Mouse (Mus musculus) lung, adult 2 months (tissue): Measurements from ENCODE around the gene Pip5k1b. TPM values are rescaled to one million over a fixed set of nuclear protein-coding genes. Genes with fewer than 3 reads are reported as not detected.

Source experiments
- DNase-seq: peaks from one replicate; pipeline ENCODE4 v3.0.0; 2022
- H3K4me1 ChIP-seq: fragments of 200-500 bp; 2 replicates; pipeline ENCODE4 v1.6.1; 2011; ENCODE audit warnings: low read length; ENCODE audit not compliant: control insufficient read depth, insufficient read depth
- H3K4me3 ChIP-seq: fragments of 200-500 bp; replicated peaks from 2 replicates; pipeline ENCODE3; 2011; ENCODE audit warnings: low read depth, mild to moderate bottlenecking, control low read depth, low read length; ENCODE audit errors: extremely low read depth
- CTCF ChIP-seq: fragments of 200-500 bp; IDR thresholded peaks from 2 replicates; pipeline ENCODE4 v1.5.1; 2011; ENCODE audit warnings: mild to moderate bottlenecking, low read length, control low read depth; ENCODE audit not compliant: insufficient read depth
- POLR2A ChIP-seq: fragments of 200-500 bp; IDR thresholded peaks from 2 replicates; pipeline ENCODE4 v1.6.1; 2011; ENCODE audit warnings: low read depth, mild to moderate bottlenecking, control low read depth, low read length, borderline replicate concordance; ENCODE audit errors: extremely low read depth
- WGBS: fragments of 180-500 bp; shearing (Covaris S2); methylation state at CpG from one replicate; pipeline ENCODE4 v1.1.7; 2018; 5-methylcytosine and 5-hydroxymethylcytosine counted together
- polyA plus RNA-seq: library from polyadenylated mRNA; depleted of rRNA; stranded (reverse); fragments of >200 nt; gene quantifications from 2 replicates; pipeline ENCODE4 v1.2.3, GENCODE M21; 2012

Pip5k1b gene
- polyA plus RNA-seq, 1 experiment: 8.7 TPM

GRCm38 (mm10) chr19:24368419-24368818 lies 187.3 kb downstream of the Pip5k1b start:
- Histone ChIP-seq H3K4me3 (no peak overlapping the region), H3K4me1 (no peaks in the 10 kb centered on the region)
- TF ChIP-seq POLR2A (no peak), CTCF (no peak)
- 60% methylated on average over 6 of the region's 6 CpGs for whole genome bisulfite sequencing
- DNase-seq: no peak

DNA sequence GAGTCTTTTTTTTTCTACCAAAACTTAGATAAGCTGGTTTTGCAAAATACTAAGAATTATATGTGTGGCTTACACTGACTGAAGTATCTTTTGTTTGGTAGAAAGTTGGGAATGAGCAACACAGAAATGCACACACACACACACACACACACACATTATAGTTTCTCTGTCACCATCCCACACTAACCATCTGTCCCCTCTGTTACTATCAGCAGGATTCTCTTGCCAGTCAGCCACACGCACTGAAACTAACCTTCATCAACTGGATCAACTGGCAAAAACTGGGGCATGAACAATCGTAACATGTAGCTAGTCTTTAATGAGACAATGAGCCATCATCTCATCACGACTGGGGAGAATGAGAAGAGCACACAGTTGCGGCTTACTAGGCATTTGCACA lies 187.9 kb downstream of the Pip5k1b start:
- no peak for TF ChIP-seq CTCF
- no peak for TF ChIP-seq POLR2A
- no peak for DNase-seq
- no peak overlapping the region for H3K4me3 ChIP-seq
- H3K4me1 ChIP-seq: no peaks in the 10 kb centered on the region
- 87% methylated on average over 4 of the region's 4 CpGs for WGBS

DNA sequence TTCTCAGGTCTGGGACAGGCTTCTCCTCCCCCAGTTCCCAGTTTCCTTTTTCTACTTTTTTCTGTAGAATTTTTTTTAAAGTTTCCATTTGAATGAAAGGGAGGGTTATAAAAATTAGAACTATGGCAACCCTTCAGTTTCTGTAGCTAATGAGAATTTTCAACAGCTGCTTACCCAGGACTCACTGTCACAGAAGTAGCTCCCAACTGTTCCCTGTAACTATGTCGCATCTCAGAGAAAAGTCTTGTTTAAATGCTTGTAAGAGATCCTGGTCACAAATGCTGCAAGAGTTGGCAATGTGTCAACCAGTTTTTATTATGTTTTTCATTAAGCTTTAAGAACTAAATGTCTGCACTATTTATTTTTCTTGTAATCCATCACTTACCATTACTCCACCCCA lies 188.9 kb downstream of the Pip5k1b start:
- Histone ChIP-seq H3K4me3 (no peak overlapping the region), H3K4me1 (no peaks in the 10 kb centered on the region)
- WGBS: 76% methylated on average over 1 of the region's 1 CpGs
- no peak for TF ChIP-seq POLR2A
- TF ChIP-seq CTCF: no peak
- no peak for DNase-seq

DNA sequence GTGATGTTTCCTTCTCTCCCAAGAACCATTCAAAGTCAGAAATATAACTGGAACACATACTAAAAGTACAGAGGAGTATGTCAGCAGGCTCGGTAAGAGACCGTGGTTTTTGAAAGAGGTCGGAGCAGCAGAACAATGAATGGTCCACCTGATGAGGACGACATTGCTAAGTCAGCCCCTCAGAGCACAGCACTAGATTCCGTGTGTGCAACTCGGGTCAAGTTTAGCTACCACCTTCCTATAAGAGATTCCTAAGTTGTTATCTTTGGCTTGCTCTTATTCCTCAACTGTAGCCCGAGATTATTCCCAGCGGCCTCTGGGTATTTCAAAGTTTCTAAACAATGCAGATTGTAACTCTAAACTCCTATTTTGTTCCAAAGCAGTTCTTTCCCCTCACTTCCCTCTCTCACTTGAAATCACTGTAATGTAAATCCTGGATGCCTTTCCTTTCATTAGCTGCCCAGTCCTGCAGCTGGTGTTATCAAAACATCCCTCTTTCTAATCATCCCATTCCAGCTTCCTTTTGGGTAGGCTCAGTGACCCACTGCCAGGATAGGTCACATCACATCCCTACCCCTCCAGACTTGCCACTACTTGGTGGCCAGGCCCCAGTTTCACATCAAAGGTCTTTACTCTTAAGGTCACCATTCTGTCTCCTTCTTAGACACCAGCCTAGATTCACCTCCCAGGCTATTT lies 192.9 kb downstream of the Pip5k1b start:
- WGBS: 40% methylated on average over 8 of the region's 8 CpGs
- Histone ChIP-seq H3K4me3 (no peak overlapping the region), H3K4me1 (no peaks in the 10 kb centered on the region)
- DNase-seq: no peak
- TF ChIP-seq CTCF (no peak), POLR2A (no peak)

DNA sequence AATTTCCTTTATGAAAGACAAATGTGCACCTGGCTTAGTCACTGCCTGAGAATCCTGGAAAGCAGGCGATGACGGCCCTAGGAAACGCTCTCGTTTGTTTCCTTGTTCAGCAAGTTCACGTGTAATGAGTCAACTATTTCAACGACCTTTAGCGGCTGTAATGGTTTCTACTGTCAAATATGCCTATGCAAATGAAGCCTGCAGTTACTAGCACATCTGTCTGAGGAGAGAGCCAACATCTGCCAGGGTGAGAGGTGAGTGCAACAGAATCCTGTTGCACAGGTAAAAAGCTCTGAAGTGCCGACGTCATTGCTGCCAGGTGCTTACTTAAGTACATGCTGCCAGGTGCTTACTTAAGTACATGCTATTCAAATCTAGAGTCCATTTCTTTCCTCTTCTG lies 196.4 kb downstream of the Pip5k1b start:
- no peaks in the 10 kb centered on the region for H3K4me1 ChIP-seq
- WGBS: 57% methylated on average over 9 of the region's 9 CpGs
- DNase-seq: no peak
- TF ChIP-seq CTCF: no peak
- TF ChIP-seq POLR2A: no peak
- H3K4me3 ChIP-seq: no peak overlapping the region

DNA sequence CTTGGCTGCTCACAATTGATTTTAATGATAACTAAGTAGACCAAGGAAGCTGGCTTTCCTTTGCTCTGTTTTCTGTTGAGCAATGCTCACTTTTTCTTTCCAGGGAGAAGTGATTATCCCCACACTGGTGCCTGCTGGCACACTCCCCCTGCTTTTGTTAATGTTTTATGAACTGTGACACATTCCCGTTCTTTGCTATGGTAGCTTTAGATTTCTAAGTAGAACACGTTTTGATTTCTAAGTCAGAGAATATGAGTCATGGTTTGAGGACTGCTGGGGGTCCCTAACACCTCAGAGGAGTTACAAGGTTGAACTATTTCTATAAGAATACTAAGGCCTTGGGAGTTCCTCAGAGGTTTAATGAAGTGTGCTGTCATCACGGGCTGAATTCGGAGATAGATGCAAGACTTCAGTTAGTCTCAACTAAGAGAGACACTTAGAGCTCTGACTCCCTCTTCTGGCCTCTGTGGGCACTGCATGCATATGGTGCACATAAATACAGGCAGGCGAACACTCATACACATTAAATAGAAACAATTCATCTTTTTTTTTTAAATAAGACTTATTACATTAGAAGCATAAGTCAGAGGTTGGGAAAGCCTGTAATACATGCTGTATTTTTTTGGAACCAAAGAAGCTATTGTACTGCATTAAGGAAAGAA lies 203.2 kb downstream of the Pip5k1b start:
- TF ChIP-seq CTCF (no peak), POLR2A (no peak)
- WGBS: 85% methylated on average over 5 of the region's 5 CpGs
- Histone ChIP-seq H3K4me3 (no peak overlapping the region), H3K4me1 (no peaks in the 10 kb centered on the region)
- no peak for DNase-seq

GRCm38 (mm10) chr19:24344501-24344900 lies 211.2 kb downstream of the Pip5k1b start:
- Histone ChIP-seq H3K4me3 (no peak overlapping the region), H3K4me1 (no peaks in the 10 kb centered on the region)
- no peak for TF ChIP-seq CTCF
- TF ChIP-seq POLR2A: no peak
- DNase-seq: no peak
- 86% methylated on average over 8 of the region's 8 CpGs for WGBS

DNA sequence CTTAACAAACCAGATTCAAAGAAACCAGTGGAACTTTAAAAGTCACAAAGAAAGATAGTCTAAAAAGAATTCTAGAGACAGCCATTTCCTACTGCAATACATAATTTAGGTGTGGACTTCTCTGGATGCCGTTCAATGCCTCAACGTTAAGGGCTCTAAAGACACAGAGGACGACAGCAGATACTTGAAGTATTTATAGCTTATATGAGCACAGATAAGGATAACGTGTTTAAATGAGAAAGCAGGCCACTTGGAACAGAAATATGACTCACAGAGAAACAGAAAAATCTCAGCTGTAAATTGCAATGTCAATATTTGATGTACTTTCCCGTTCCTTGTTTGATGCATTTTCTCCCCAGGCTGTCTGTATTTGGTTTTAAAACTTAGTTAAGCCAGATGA lies 212.9 kb downstream of the Pip5k1b start:
- DNase-seq: no peak
- Histone ChIP-seq H3K4me1 (no peaks in the 10 kb centered on the region), H3K4me3 (no peak overlapping the region)
- WGBS: 43% methylated on average over 5 of the region's 5 CpGs
- TF ChIP-seq CTCF (no peak), POLR2A (no peak)

DNA sequence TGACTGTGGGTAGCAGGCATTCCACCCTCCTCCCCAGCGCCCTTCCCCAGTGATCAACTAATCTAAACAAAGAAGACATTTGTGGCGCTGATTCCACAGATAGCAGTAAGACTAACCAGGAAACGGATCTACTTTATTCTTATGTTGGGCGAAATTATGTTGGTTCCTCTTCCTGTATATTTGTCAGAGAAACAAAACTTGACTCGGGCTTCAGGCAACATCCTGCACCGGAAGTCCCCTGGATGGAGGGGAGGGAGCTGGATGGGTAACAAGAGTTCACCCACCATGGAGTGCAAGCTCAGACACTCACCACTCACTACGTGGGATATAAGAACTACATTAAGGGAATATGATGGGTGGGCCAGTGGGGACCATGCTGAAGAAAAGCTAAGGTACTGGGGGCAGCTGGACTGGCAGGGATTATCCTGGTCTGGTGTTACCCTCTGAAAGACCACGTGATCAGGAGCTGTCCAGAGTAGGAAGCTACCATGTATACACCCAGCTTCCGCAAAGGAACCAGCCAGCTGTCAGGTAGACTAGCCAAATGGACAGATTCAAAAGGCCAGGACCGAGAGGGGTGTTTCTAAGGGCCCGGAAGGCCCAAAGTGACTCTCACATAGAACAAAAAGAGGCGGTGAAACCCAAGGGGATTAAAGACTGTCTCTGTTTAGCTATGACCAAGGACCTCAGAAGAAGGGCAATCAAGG lies 219.1 kb downstream of the Pip5k1b start:
- peaks cover 4% of the 10 kb centered on the region; the same call in 1 of the 2 replicates for H3K4me1 ChIP-seq
- DNase-seq: no peak
- TF ChIP-seq CTCF (no peak), POLR2A (no peak)
- WGBS: 35% methylated on average over 12 of the region's 12 CpGs
- no peak overlapping the region for H3K4me3 ChIP-seq

DNA sequence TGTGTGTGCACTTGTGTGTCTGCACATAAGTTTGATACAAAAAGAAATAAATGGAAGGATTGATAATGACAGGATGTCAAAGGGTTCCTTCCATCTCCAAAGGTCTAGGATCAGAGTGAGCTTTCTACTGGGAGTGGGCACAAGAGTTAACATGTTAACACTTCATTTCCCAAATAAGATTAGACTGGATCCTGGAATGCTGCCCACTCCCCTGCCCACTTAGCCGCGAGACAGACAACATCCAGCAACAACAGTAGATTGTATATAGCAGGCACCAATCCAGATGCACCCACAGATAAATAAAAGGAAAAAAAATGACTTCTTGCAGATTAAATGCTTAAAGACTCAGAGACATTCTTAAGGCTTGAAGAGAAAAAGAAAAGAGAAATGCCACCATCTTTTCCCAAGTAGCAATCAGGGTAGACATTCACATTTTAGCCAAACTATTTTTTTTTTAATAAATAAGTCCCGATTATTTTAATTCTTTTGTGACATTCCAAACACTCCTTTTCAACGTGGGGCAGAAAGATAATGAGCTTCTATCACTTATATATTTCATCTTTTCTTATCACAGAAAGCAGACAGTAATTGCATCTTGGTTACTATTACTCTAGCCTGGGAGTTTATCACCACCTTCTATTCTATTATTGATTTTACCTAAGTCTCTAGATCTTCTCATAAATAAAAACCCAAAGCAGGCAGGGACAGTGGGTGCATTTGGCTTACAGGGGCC lies 219.9 kb downstream of the Pip5k1b start:
- 29% methylated on average over 4 of the region's 4 CpGs for WGBS
- TF ChIP-seq POLR2A (no peak), CTCF (no peak)
- Histone ChIP-seq H3K4me1 (peaks cover 4% of the 10 kb centered on the region; the same call in 1 of the 2 replicates), H3K4me3 (no peak overlapping the region)
- no peak for DNase-seq
